Mouse (Mus musculus) kidney, adult 18-20 months (tissue): ENCODE results near the gene Pygo2.

Experiments
- DNase-seq: peaks from one replicate; pipeline ENCODE4 v3.0.0; 2021

Pygo2 gene

DNA sequence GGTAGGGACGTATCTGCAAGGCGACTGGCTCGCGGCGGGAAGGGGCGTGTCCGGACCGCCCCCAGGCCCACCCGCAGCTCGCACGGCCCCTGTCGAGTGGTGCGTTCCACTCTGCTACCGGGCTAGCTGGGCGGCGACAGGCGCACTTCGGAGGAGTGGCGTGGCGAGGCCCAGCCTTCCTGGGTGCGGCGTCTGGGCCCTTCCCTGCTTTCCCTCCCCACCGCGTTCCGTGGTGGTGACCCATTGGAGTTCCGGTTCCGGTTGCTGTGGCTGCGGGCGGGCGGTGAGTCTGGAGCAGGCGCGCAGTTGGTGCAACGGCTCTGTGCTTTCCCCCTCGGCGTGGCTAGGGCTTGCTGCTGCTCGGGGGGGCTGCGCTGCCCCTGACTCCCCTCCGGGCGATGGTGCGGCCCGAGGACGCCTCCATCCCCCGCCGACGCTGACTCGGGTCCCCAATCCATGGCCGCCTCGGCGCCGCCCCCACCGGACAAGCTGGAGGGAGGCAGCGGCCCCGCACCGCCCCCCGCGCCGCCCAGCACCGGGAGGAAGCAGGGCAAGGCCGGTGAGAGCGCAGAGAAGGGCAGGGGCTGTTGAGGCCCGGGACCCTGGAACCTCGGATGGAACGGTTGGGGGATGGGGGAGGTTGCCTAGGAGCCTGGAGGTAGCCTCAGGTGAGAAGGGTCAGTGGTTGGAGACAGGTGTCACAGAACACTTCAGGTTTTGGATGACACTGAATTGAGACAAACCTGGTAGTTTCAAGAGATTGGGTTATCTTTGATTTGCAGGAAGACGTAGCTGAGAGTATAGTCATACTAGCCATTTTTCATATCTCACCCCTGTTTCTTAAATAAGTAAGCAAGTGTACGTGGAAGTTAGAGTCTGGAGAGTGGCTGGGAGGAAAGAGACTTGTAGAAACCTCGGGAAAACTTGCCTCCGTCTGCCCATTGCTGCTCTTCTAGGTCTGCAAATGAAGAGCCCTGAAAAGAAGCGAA is at the start of gene Pygo2:
Gene Pygo2 (plus strand): TSS at position 44 of the 989 bp plus-strand sequence.
- DNase-seq = peak; percentile 94

DNA sequence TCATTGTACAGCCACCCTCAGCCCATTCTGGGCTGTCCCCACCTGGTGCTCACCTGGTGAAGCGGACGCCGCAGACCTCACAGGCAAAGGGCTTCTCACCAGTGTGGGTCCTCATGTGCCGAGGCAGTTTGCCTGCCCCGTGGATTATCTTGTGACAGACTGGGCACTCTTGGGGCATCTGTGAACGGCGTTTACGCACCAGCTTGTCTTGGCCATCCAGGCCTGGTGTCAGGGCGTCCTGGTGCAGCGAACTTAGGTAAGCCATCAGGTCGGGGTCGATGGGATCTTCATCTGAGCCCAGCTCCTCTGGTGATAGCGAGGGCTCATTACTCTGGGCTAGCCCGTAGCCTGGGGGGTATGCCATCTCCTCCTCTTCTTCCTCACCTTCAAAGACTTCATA is 49.7 kb upstream of the Pygo2 start:
- no peak for DNase-seq

DNA sequence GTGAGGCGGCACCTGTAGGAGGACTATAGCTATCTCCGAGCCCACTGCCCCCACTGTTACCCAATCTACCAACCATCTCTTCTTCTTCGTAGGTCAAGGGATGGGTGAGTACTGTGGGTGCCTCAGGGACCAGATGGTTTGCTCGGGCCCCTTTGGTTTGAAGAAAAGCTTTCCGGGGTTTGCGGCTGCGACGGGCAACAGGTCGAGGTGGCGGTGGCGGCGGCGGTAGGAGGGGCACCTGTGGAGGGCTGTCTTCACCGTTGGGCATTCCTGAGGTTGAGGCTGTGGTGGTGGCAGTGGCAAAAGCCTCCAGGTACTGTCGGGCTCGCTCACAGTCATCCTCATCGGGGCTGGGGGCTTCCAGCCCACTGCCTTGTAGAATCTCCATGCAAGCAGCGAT is 49.3 kb upstream of the Pygo2 start:
- DNase-seq = no peak

DNA sequence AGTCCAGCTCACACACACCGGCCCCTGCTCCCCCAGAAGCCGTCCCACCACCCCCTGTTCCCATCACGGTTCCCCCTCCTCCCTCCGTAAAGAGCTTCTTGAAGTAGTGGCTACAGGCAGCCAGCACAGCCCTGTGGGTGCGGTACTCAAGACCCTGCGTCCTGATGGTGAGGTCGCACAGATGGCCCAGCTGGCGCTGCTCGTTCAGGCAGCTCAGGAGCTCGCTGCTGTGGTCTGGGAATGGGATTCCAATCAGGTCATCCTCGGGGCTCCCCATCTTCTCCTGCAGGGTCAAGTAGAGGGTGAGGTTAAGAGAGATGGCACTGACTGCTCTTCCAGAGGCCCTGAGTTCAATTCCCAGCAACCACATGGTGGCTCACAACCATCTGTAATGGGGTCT is 48.8 kb upstream of the Pygo2 start:
- DNase-seq = no peak

DNA sequence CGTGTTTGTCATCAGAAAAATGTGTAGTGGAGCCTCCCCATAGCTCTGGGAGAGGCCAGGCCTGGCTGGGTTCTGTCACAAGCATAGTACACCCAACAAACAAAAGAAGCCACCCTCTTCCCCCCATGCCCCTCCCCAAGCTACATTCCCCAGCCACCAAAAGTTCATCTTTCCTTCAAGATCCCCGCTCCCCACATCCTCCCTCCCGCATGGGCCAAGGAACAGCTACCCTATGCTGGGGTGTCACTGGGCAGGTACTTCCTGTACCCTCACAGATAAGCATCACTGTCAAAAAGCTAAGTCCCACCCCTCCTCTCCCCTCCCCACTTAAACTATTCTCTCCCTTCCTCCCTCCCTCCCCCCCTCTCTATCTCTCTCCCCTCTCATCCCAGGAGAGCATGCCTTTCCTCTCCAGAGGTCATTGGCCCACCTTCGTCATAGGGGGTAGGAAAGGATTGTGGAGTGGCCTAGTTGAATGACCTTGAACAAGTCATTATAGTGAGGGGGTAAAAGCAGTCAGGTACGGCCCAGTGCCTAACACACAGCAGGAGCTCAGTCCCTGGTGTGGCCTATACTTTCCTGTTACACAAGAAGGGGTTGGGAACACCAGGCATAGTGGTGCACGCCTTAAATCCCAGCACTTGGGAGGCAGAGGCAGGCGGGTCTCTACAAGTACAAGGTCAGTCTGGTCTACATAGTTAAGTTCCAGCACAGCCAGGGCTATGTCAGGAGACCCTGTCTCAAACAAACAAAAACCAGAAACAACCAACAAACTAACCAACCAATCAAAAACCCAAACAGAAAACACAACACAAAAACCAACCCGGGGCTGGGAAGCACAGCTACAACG is 47.8 kb upstream of the Pygo2 start:
- DNase-seq = no peak

DNA sequence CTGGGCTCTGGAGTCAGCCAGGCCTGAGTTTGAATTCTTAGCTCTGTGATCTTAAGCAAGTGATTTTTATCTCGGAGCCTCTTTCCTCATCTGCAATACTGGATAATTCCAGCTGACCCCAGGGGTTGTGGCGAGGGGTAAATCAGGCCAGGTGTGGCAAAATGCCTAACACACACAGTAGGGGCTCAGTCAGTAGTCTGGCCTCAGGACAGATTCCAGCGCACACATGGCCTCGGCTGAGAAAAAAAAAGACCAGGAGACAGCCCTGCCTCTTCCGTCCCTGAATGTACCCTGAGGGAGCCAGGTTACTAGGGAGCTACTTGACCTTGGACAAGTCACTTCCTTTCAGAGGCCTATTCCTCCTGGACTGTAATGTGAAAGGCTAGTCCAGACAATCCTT is 47.1 kb upstream of the Pygo2 start:
- no peak for DNase-seq

DNA sequence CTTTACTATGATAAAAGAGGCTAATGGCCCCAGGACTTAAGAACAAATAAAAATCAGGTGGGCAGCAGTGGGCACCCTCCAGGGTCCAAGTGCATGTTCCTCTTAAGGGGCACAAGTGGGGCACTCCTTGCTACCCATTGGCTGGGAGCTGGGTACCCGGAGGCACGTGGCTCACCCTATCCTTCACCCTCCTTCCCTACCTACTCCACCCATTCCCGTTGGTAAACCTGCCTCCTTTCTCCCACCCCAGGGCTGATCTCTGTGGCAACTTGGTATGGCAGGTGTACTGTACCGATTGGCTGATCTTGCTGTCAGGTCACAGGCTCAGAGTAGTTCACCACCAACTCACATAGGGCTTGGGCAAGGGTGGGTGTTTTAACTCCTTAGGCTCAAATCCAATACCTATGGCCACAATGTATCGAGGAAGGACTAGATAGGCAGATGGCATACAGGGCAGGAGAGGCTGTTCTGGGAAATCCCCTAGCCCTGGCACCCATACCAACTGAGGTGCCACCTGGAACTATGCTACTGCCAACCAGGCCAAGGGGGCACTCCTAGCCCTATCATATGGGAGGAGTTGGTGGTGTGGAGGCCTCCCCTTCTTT is 46.3 kb upstream of the Pygo2 start:
- no peak for DNase-seq

DNA sequence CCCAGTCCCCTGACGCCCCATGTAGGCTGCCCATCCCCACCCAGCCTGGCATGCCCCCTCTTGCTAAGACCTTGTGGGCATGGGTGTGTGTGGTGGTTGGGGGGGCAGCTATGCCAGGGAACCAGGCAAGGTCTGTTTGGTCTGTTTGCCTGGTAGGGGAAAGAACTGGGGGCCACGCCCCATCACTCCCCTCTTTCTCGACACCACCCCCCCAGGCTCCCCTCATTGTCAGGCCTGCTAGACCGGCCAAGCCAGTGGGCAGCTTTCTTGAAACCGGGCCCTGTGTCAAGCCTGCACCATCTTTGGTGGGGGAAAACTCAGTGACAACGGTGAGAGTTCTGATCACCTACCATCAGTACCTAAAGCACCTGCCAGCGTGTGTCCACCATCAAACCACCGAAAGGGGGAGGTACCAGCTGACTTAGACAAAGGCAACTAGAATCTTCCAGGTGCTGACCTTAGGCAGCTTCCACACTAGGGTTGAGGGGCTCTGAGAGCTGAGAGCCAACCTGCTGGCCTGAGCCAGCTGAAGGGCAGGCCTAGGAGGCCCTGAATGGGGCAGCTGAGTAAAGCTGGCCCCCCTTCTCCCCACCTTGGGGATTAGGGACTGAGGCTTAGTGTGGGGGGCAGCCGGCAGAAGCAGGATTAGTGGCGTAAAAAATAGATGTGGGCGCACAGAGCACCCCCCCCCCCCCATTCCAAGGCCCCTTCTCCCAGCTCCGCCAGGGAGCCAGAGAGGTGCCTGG is 45.5 kb upstream of the Pygo2 start:
- no peak for DNase-seq

DNA sequence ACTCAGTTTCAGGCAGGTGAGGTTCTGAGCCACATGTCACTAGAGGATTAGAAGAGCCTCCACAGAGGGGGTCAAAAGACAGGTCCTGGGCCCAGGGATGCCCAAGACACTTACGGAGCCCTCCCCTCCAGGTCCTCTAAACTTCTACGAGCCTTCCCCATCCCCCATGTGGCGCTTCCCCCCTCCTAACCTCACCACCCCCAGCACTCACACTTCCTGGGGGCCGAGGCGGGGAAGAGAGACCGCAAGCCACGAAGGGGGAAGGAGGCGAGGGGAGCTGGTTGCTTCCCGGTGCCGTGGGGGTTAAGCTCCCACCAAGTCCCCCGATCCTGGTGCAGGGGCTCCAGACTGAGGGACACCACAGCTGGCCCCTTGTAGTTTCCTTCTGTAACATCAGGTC is 44.6 kb upstream of the Pygo2 start:
- no peak for DNase-seq

DNA sequence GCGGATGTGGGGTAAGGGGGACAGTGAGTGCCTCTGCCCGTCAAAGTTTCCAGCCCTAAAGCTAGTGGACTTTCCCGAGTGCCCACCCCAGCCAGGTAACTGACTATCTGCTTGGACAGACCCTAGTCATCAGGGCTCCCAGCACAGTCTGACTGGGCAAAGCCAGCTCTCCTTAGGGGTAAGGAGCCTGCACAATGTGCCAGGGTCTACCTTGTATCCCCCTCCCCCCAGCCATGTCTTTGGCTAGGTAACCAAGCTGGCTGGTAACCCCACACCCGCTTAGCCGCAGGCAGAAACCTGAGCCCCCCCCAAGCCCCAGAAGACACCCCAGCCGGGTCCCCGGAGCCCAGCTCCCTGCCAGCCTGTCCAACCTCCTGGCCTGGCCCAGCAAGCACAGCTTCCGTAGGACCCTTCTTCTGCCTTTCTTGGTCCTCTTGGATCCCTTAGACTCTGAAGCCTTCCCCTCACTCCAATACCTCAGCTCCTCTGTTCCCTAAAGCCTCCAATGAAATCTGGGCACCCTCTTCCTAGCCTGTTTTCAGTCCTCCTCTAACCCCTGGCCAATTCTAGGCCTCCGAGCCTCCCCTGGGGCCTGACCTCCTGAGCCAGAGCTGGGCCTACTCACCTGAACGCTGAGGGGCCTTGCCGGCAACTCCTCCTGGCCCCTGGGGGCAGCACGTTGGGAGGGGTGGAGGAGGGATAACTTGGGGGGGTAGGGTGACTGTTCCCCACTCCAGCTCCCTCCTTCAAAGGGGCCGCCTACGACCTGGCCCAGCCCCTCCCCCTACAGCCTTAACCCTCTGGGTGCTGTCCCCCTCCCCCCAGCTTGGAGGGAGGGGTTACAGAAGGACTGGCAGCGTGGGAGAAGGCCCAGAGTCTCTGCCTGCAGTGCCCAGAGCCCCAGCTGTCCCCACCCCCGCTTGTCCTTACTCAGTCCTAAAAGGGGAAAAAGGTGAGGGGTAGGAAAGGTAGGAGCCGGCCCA is 43.3 kb upstream of the Pygo2 start:
- DNase-seq = no peak

DNA sequence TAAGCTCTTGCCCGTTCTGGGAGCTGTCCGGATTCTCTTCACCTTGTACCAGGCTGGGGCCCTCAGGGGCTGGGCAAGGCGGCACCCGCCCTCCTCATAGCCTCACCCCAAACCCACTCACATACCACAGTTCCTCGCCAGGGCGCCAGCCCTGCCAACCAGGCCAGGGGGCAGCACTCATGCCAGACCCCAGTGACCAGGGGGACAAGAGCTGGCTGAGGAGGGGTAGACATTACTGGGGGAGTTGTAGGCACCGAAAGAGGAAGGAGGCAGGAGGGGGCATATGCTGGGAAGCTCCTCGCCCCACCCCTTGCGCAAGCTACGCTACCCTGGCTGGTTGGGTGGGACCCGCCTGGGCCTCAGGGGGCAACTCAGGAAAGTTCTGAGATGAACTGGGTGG is 42.4 kb upstream of the Pygo2 start:
- DNase-seq = no peak

DNA sequence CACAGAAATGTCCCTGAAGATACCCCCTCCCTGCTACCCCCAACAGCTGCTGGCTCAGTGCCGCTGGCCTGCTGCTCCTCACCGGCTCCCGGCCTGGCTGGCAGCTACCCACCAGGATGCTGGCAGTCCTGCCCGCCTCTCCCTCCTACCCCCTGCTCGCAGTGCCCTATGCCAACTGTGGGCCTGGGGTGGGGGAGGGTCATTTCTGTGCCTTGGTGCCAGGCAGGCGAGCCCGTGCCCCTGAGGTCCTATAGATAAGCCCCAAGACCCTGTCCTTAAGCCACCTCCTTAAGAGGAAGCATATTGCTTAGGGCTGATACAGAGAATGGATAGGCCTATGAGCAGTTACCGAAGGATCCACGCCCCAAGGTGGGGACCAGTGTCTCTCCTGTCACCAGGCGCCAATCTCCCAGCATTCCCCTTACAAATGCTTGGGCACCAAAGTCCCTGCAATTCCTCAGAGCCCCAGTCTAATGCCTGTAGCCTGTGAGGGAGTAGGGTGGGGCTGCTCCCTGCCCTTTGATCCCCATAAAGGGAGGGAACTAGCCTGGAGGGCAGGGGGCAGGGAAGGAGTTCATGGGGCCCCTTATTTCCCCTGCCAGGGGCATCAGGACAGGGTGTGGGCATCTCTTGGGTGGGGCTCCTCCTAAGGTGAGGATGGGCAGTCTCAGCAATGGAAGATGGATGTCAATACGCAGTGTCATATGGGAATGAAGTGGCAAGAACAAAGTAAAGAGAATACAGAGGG is 41.7 kb upstream of the Pygo2 start:
- peak; percentile 60 for DNase-seq

DNA sequence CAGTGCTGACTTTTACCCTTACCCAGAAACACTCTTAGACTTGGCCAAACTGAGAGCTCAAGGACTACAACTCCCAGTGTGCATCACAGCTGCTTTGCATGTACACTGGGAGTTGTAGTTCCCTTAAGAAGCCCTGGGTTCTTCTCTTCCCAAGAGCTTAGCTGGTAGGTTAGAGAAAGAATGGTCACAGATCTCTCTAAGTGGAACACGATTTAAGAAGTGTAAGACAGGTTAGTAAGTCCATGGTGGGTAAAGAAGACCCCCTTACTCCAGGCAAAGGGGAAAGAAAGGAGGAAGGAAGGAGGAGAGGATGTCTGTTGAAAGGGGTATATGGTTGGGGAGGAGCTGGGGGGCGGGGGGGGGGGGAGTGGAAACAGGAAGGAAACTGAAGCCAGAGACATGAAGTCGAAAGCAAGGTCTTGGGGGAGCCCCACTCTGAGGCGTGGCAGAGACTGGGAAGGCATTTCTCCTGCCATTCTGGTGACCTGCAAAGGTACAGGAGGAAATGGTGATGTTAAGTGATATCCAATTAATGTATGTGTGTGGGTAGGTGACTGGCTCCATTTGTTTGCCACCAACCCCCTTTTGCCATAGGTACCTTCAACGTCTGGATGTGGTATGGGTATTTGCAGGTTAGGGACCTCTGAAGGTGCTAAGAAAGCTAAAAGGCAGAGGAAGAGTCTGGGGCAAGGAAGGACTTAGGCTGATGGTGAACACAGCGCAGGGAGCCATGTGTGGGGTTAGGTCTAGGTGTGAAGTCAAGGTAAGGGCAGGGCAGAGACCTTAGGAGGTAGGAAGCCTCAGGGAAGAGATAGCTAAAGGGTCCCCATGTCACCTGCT is 40.9 kb upstream of the Pygo2 start:
- no peak for DNase-seq

DNA sequence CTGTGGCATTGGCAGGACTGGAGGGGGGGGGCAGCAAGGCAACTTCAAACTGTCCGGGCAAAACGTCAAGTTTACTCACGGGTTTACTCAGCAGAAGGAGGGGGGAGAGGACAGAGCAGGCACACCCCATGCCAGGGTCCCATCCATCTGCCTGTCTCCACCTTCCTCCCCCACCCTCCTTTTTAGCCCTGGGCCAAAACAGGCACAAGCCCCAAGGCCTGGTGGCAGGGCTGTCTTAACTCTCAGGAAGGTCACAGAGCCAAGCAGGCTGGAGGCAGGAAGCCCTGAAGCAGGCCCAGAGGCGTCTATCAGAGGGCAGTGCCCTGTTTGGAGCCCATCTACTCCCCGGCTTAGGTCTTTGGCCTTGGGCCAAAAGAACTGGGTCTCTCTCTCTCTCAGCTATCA is 39.9 kb upstream of the Pygo2 start:
- DNase-seq = peak; percentile 49

DNA sequence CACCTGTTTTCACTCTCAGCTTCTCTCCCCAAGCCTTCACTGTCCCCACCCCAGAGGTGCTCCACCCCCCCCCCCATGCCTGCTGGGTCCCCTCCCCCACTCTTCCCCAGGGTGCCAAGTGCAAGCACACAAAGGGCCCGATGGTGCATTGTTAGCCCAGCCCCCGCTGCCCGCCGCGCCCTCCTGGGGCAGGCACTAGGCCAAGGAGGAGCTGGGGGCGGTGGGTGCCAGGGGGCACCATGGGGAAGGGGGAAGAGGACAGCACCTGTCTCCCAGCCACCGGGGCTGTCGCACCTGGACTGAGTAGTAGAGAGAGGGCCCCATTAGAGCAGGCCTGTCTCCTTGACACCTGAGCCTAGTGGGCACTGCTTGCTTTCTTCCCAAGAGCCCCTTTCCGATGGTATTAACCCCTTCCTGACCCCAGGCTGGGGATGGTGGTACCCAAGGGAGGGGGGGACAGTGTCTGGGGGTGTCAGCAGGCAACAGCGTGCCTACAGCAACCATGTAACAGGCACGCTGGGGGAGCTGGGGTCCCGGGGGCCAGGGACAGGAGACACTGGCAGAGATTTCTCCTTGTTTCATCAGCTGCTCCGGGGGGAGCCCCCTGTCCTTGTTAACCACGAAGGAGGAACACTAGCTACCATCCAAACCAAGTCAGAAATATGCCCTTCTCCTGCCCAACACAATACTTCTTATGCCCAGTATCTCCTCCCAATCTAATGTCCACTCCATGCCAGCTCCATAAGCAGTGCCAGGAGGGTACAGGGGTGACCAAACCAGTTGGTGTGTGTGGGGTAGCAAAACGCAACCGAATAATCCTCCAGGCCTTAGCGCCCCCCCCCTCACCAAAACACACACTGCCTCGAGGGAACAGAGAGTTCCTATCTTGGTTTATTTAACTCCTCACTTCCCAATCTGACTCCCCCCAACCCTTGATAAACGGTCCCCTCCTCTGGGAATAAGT is 39.0 kb upstream of the Pygo2 start:
- DNase-seq = peak; percentile 47

DNA sequence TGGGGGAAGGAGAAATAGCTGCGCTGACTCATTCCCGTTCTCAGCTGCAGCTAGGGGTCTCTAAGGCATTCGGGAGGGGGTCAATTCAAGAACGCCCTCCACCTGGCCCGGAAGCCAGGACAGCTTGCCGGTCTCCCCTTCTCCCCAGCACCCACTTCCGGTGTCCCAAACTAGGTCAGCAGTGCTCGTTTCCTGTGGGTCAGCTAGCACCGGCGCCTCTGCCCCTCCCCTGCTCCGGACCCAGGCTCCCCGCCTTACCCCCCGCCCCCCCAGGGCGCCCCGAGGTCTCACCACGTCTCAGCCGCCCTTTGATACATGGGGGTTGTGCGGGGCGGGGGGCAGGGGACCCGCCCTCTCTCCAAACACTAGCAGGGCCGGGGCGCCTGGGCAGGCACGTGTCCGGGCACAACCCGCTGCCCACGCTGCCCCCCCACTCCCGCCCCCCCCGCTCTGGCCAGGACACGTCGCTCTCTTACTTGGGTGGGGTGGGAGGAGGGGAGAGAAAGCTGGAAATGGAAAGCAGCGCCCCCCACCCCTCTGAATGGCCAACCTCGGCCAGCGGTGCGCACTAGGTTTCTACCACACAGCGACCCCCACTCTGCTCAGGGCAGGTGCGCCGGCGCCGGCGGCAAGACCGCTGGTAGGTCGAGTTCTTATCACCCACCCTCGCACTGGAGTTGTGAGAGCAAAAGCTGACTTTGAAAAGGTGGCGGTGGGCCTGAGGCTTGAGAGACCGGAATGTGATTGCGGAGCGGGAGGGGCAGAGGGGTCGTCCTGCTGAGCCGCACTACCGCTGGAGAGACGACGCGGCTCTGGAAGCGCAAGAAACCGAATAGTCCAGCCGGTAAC is 38.1 kb upstream of the Pygo2 start:
- peak; percentile 82 for DNase-seq

DNA sequence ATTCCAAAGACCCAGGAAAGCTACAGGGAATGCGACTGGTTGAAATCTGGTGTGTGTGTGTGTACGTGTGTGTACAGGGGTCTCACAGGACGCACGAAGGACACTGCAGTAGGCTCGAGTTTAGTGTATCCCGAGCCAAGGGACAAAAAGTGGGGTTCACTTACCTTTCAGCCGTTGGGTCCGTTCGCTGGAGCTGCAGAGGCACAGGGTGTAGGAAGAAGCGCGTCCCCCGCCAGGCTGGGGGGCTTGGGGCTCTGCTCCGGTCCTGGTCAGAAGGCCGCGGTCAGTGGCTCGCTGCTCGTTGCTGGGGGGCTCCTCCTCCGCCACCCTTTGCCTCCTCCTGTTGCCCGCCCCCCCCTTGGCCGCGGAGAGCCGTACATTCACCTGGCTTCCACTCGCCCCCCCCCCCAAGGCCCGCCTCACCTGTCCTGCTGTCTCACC is 37.1 kb upstream of the Pygo2 start:
- peak; percentile 61 for DNase-seq
